Mouse (Mus musculus): ENCODE measurements around the gene Prkce. TPM values are rescaled to one million over a fixed set of nuclear protein-coding genes. Genes with fewer than 3 reads are reported as not detected.

Gene Prkce
- polyA plus RNA-seq, 1 experiment from 2014 or later: 9.6 TPM

DNA sequence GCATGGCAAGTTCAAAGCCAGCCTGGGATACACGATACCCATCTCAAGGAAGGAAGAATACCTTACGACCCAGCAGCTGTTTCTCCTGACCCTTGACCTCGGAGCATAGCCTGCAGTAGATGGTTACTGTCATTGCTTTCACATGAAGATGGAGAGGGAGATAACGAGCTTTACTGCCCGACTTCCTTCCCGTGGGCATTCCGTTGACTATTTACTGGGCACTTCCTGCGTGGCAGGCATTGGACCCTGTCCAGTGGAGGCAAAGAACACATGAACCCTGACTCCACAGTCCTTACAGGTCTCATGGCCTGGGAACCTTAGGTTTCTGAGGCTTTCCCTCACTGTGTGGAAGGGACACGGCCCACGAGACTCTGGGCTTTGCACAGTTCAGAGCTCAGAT lies 311.8 kb downstream of the Prkce start:
- Histone ChIP-seq H3K27ac (no peak overlapping the region), H3K27me3 (no peaks in the 10 kb centered on the region), H3K4me1 (replicated peaks) (no peaks in the 10 kb centered on the region), H3K9me3 (replicated peaks) (no peaks in the 10 kb centered on the region), H3K4me2 (no peak overlapping the region), H3K36me3 (no peaks in the 10 kb centered on the region), H3K4me3 (no peak overlapping the region), H3K9ac (no peak overlapping the region)
- ATAC-seq (replicated peaks; ENCODE audit: insufficient number of reproducible peaks, insufficient read depth, low FRiP score, low read depth): no peak
- WGBS: 73% methylated on average over 10 of the region's 10 CpGs

DNA sequence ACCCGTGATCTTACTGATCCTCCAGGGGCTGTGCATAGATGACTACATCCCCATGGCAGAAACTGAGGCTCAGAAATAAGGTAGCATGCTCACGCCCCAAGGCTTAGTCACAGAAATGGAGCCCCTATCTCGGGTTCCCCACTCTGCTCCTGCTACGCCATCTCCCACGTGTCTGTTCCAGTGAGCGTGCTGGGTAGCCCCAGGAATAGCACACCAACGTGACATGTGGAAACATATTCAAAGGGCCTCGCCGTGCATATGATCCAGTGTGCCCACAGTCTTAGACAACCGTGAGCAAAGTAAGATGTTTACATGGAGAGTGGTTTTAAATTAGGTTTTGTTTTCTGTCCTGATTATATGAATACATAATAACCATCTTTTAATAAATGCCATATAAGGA lies 315.1 kb downstream of the Prkce start:
- Histone ChIP-seq H3K9ac (no peak overlapping the region), H3K4me2 (no peak overlapping the region), H3K36me3 (no peaks in the 10 kb centered on the region), H3K9me3 (replicated peaks) (no peaks in the 10 kb centered on the region), H3K27me3 (no peaks in the 10 kb centered on the region), H3K4me1 (replicated peaks) (no peaks in the 10 kb centered on the region), H3K27ac (no peak overlapping the region), H3K4me3 (no peak overlapping the region)
- ATAC-seq (replicated peaks; ENCODE audit: insufficient number of reproducible peaks, insufficient read depth, low FRiP score, low read depth): no peak
- 85% methylated on average over 10 of the region's 10 CpGs for WGBS

DNA sequence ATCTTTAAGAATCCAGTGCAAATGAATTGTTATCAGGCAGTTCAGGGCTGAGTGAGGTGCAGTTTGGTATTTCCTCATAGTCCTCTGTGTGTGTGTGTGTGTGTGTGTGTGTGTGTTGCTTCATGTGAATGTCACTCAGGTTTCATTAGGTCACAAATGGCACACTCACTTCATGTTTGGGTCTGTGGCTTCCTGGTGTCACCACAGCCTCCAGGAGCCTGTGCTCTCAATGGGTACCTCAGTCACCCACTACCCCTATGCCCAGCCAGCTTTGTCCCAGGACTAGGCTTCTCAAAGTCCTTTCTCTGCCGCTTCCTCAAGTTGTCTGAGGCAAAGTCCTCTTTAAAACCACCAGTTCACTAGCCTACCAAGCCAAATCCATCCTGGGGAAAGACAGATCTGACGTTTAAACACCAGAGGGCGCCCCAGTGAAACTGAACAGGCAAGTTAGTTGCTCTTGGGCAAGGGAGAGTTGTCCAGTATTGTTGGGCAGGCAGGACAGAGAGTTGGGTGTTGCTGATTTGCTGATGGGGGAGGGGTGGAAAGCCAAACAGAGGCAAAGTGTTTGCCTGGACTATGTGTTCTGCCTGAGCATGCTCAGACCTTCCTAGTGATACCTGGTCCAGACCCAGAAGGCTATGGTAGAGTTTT lies 316.6 kb downstream of the Prkce start:
- Histone ChIP-seq H3K9me3 (replicated peaks) (no peaks in the 10 kb centered on the region), H3K27me3 (no peaks in the 10 kb centered on the region), H3K4me3 (no peak overlapping the region), H3K27ac (no peak overlapping the region), H3K9ac (no peak overlapping the region), H3K4me2 (no peak overlapping the region), H3K4me1 (replicated peaks) (no peaks in the 10 kb centered on the region), H3K36me3 (no peaks in the 10 kb centered on the region)
- no peak for ATAC-seq (replicated peaks; ENCODE audit: insufficient number of reproducible peaks, insufficient read depth, low FRiP score, low read depth)
- 9% methylated on average over 3 of the region's 3 CpGs for WGBS

DNA sequence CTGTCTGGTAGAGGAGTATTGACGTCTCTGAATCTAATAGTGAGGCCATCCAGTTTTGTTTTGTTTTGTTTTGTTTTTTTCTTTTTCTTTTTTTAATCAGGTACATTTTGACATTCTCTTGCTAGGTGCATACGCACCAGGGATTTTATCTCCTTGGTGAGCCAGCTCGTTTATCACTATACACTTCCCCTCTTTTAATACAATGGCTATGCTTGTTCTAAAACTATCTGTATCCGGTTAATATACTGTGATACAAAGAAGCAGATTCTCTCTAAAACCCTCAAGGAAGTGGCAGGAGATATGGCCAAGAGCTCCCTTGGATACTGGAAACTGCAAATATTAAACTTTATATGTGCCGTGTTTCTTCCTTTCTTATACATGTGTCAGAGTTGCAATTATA lies 319.1 kb downstream of the Prkce start:
- Histone ChIP-seq H3K9ac (no peak overlapping the region), H3K9me3 (replicated peaks) (no peaks in the 10 kb centered on the region), H3K4me2 (no peak overlapping the region), H3K27me3 (no peaks in the 10 kb centered on the region), H3K27ac (no peak overlapping the region), H3K36me3 (no peaks in the 10 kb centered on the region), H3K4me1 (replicated peaks) (no peaks in the 10 kb centered on the region), H3K4me3 (no peak overlapping the region)
- no peak for ATAC-seq (replicated peaks; ENCODE audit: insufficient number of reproducible peaks, insufficient read depth, low FRiP score, low read depth)
- 76% methylated on average over 5 of the region's 5 CpGs for WGBS

- no peak overlapping the region for H3K4me3 ChIP-seq
- no peak overlapping the region for H3K4me2 ChIP-seq
- H3K27me3 ChIP-seq: no peaks in the 10 kb centered on the region
- ATAC-seq (replicated peaks; ENCODE audit: insufficient number of reproducible peaks, insufficient read depth, low FRiP score, low read depth): no peak
- H3K9me3 ChIP-seq (replicated peaks): no peaks in the 10 kb centered on the region
- no peaks in the 10 kb centered on the region for H3K36me3 ChIP-seq
- H3K4me1 ChIP-seq (replicated peaks): peaks cover 5% of the 10 kb centered on the region; the same call in 1 of the 2 replicates
- H3K27ac ChIP-seq: no peak overlapping the region
- no peak overlapping the region for H3K9ac ChIP-seq
- WGBS: 68% methylated on average over 3 of the region's 3 CpGs
Measured at GRCm38 (mm10) chr17:86487450-86487849, 319.9 kb downstream of the Prkce start.

DNA sequence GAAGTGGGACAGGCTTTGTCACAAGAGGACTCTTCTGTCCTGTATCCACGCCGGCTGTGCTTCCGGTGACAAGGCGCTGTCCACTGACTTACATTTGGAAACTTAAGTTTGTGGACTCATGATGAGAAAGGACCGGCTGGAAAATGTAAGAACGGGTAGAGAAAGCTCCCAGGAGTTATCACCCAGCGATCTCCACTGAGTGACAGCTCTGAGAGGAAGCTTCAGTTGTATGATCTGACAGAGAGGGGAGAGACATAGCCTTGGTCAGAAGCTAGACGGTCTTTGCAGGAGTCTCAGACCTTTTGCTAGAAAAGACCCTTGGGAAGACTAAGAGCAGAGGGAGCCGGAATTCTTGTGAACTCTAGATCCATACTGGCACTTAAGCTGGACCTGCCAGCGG lies 322.2 kb downstream of the Prkce start:
- no peak overlapping the region for H3K4me2 ChIP-seq
- H3K4me3 ChIP-seq: no peak overlapping the region
- no peaks in the 10 kb centered on the region for H3K36me3 ChIP-seq
- peaks cover 8% of the 10 kb centered on the region; the same call in 1 of the 2 replicates for H3K4me1 ChIP-seq (replicated peaks)
- H3K9me3 ChIP-seq (replicated peaks): no peaks in the 10 kb centered on the region
- no peak overlapping the region for H3K9ac ChIP-seq
- no peak overlapping the region for H3K27ac ChIP-seq
- H3K27me3 ChIP-seq: no peaks in the 10 kb centered on the region
- WGBS: 83% methylated on average over 10 of the region's 10 CpGs
- no peak for ATAC-seq (replicated peaks; ENCODE audit: insufficient number of reproducible peaks, insufficient read depth, low FRiP score, low read depth)

DNA sequence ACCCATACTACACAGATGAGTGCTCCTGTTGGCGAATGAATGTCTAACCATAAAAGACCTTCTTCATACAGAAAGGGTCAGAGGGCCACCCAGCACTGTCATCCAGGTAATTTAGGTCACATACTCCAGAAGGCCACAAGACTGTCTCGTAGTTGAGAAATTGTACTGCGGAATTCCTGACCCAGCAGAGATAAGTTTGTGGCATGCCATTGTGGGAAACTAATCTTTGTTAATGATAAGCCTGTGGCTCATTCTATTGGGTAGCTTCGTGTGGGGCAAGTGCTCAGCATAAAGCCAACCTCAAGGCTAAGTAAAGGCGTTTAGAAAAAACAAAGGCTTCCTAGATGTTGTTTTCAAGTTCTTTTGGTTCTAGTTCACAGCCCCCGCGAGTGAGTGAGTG lies 324.8 kb downstream of the Prkce start:
- 46% methylated on average over 7 of the region's 7 CpGs for WGBS
- no peak overlapping the region for H3K4me2 ChIP-seq
- H3K4me1 ChIP-seq (replicated peaks): peaks cover 9% of the 10 kb centered on the region; the same call in 1 of the 2 replicates
- no peak for ATAC-seq (replicated peaks; ENCODE audit: insufficient number of reproducible peaks, insufficient read depth, low FRiP score, low read depth)
- no peaks in the 10 kb centered on the region for H3K27me3 ChIP-seq
- no peak overlapping the region for H3K9ac ChIP-seq
- H3K27ac ChIP-seq: no peak overlapping the region
- H3K4me3 ChIP-seq: no peak overlapping the region
- no peaks in the 10 kb centered on the region for H3K9me3 ChIP-seq (replicated peaks)
- no peaks in the 10 kb centered on the region for H3K36me3 ChIP-seq

DNA sequence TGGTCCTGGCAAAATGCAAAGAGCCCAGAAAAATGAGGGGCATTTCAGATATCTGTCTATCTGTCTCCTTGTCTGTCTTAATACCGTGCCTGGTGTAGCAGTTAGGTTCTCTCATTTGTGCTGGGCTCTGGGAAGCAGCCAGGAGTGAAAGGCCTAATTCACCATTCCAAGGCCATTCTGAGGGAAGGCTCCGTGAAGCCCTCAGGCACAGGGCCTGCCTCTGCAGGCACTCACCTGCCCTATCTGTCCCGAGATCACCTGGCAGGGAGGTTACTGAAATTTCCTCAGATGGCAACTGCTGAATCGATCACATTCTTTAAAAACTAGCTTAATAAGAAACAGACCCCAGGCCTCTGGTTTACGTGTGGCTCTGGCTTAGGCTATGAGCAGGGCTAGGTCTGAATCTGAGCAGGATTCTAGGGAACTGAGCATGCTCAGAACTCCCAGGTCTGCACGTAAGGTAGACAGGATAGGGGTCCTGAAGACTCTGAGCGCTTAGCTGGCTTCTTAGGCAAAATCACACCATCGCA lies 326.4 kb downstream of the Prkce start:
- Histone ChIP-seq H3K9ac (no peak overlapping the region), H3K4me3 (no peak overlapping the region), H3K27ac (no peak overlapping the region), H3K4me1 (replicated peaks) (peaks cover 9% of the 10 kb centered on the region; the same call in 1 of the 2 replicates), H3K27me3 (no peaks in the 10 kb centered on the region), H3K9me3 (replicated peaks) (no peaks in the 10 kb centered on the region), H3K36me3 (no peaks in the 10 kb centered on the region), H3K4me2 (no peak overlapping the region)
- no peak for ATAC-seq (replicated peaks; ENCODE audit: insufficient number of reproducible peaks, insufficient read depth, low FRiP score, low read depth)
- 83% methylated on average over 8 of the region's 8 CpGs for WGBS

- 53% methylated on average over 6 of the region's 6 CpGs for whole genome bisulfite sequencing
Measured at GRCm38 (mm10) chr17:86494494-86494893, 326.9 kb downstream of the Prkce start.

GRCm38 (mm10) chr17:86494895-86495294 lies 327.3 kb downstream of the Prkce start:
- WGBS: 55% methylated on average over 6 of the region's 6 CpGs
- Histone ChIP-seq H3K9me3 (replicated peaks) (no peaks in the 10 kb centered on the region), H3K4me1 (replicated peaks) (peaks cover 16% of the 10 kb centered on the region; the same call in 1 of the 2 replicates), H3K27ac (no peak overlapping the region), H3K36me3 (no peaks in the 10 kb centered on the region), H3K4me3 (no peak overlapping the region), H3K27me3 (no peaks in the 10 kb centered on the region), H3K9ac (no peak overlapping the region), H3K4me2 (no peak overlapping the region)
- no peak for ATAC-seq (replicated peaks; ENCODE audit: insufficient number of reproducible peaks, insufficient read depth, low FRiP score, low read depth)

More at GRCm38 (mm10) chr17:86494494-86494893, 326.9 kb downstream of the Prkce start:
- no peak for ATAC-seq (replicated peaks; ENCODE audit: insufficient number of reproducible peaks, insufficient read depth, low FRiP score, low read depth)
- no peaks in the 10 kb centered on the region for H3K36me3 ChIP-seq
- H3K4me3 ChIP-seq: no peak overlapping the region
- peaks cover 12% of the 10 kb centered on the region; the same call in 1 of the 2 replicates for H3K4me1 ChIP-seq (replicated peaks)
- no peak overlapping the region for H3K27ac ChIP-seq
- H3K9ac ChIP-seq: no peak overlapping the region
- no peaks in the 10 kb centered on the region for H3K9me3 ChIP-seq (replicated peaks)
- H3K4me2 ChIP-seq: no peak overlapping the region
- no peaks in the 10 kb centered on the region for H3K27me3 ChIP-seq

DNA sequence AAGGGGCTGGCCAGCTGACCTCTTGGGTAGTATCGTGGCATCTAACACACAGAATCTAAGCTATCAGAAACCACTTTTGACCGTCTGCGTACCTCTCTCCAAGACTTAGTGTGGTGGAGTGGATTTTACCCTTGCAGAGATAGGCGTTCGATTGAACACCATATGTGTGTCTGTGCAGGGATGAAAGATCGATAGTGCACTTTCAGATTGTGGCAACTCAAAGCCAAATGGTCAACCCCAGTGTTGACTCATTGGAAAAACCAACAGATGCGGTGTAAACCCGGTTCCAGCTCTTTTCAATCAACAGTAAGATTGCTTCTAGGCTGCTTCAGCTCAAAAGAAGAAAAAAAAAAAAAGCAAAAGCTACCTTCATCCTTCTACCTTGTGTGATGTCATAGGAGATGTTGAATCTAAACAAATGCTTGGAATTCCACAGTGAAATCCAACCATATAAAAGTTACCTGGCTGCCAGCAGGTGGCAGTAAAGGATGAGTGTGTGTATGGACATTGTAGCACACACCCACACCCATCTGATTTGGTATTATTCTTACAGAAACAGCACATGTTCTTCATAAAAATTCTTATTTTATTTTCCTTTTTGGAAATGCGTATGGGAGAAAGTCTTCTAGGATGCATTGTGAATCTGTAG lies 328.7 kb downstream of the Prkce start:
- H3K4me2 ChIP-seq: no peak overlapping the region
- H3K27ac ChIP-seq: no peak overlapping the region
- 84% methylated on average over 9 of the region's 9 CpGs for WGBS
- no peak overlapping the region for H3K4me3 ChIP-seq
- no peak overlapping the region for H3K9ac ChIP-seq
- no peak for ATAC-seq (replicated peaks; ENCODE audit: insufficient number of reproducible peaks, insufficient read depth, low FRiP score, low read depth)
- no peaks in the 10 kb centered on the region for H3K36me3 ChIP-seq
- H3K4me1 ChIP-seq (replicated peaks): peaks cover 22% of the 10 kb centered on the region; the same call in 1 of the 2 replicates
- H3K9me3 ChIP-seq (replicated peaks): no peaks in the 10 kb centered on the region
- no peaks in the 10 kb centered on the region for H3K27me3 ChIP-seq
